Mouse (Mus musculus): ENCODE results near the gene Best2. TPM values are rescaled to one million over a fixed set of nuclear protein-coding genes. Genes with fewer than 3 reads are reported as not detected.

Gene Best2
- polyA plus RNA-seq, 1 experiment: 0.07 TPM

- H3K27ac ChIP-seq (ENCODE audit: insufficient read depth, low read length): no peak overlapping the region
- TF ChIP-seq CTCF (IDR thresholded peaks at IDR 0.05; ENCODE audit: borderline replicate concordance, insufficient read depth, low read depth, low read length) (peak; percentile 74; the same call in 1 of the 2 replicates), POLR2A (IDR thresholded peaks at IDR 0.05; ENCODE audit: borderline replicate concordance, insufficient read depth, low read length) (no peak)
- 43% methylated on average over 7 of the region's 7 CpGs for WGBS
- H3K4me3 ChIP-seq (replicated peaks; ENCODE audit: insufficient read depth, low read depth, low read length): no peak overlapping the region
- H3K27me3 ChIP-seq (ENCODE audit: control insufficient read depth, insufficient read depth, low read length): no peaks in the 10 kb centered on the region
- no peaks in the 10 kb centered on the region; the same call in 1 of the 2 replicates for H3K4me1 ChIP-seq (ENCODE audit: control insufficient read depth, insufficient read depth, low read length)
- peak in 1 of 2 experiments; percentile 60 for DNase-seq
These were observed 38.9 kb downstream of the Best2 start for GRCm38 (mm10) chr8:84975434-84975833.

- TF ChIP-seq CTCF (IDR thresholded peaks at IDR 0.05; ENCODE audit: borderline replicate concordance, insufficient read depth, low read depth, low read length): no peak
- TF ChIP-seq POLR2A (IDR thresholded peaks at IDR 0.05; ENCODE audit: borderline replicate concordance, insufficient read depth, low read length): no peak
- Histone ChIP-seq H3K4me3 (replicated peaks; ENCODE audit: insufficient read depth, low read depth, low read length) (no peak overlapping the region), H3K27me3 (ENCODE audit: control insufficient read depth, insufficient read depth, low read length) (no peaks in the 10 kb centered on the region), H3K27ac (ENCODE audit: insufficient read depth, low read length) (no peak overlapping the region), H3K4me1 (ENCODE audit: control insufficient read depth, insufficient read depth, low read length) (no peaks in the 10 kb centered on the region; the same call in 1 of the 2 replicates)
- 78% methylated on average over 8 of the region's 8 CpGs for WGBS
- DNase-seq: no peak
These were observed 39.7 kb downstream of the Best2 start for GRCm38 (mm10) chr8:84974543-84975142.

- peak; percentile 93 for TF ChIP-seq CTCF (IDR thresholded peaks at IDR 0.05; ENCODE audit: borderline replicate concordance, insufficient read depth, low read depth, low read length)
- no peak for TF ChIP-seq POLR2A (IDR thresholded peaks at IDR 0.05; ENCODE audit: borderline replicate concordance, insufficient read depth, low read length)
- no peak overlapping the region for H3K27ac ChIP-seq (ENCODE audit: insufficient read depth, low read length)
- 29% methylated on average over 4 of the region's 4 CpGs for WGBS
- H3K4me1 ChIP-seq (ENCODE audit: control insufficient read depth, insufficient read depth, low read length): peaks cover 2% of the 10 kb centered on the region; the same call in 1 of the 2 replicates
- H3K27me3 ChIP-seq (ENCODE audit: control insufficient read depth, insufficient read depth, low read length): no peaks in the 10 kb centered on the region
- no peak overlapping the region for H3K4me3 ChIP-seq (replicated peaks; ENCODE audit: insufficient read depth, low read depth, low read length)
- DNase-seq: peak; percentile 60 to 70
These were observed 40.4 kb downstream of the Best2 start for GRCm38 (mm10) chr8:84973803-84974542.

- no peak for TF ChIP-seq POLR2A (IDR thresholded peaks at IDR 0.05; ENCODE audit: borderline replicate concordance, insufficient read depth, low read length)
- TF ChIP-seq CTCF (IDR thresholded peaks at IDR 0.05; ENCODE audit: borderline replicate concordance, insufficient read depth, low read depth, low read length): no peak
- Histone ChIP-seq H3K4me3 (replicated peaks; ENCODE audit: insufficient read depth, low read depth, low read length) (no peak overlapping the region), H3K27me3 (ENCODE audit: control insufficient read depth, insufficient read depth, low read length) (no peaks in the 10 kb centered on the region), H3K4me1 (ENCODE audit: control insufficient read depth, insufficient read depth, low read length) (peaks cover 2% of the 10 kb centered on the region; the same call in 1 of the 2 replicates), H3K27ac (ENCODE audit: insufficient read depth, low read length) (no peak overlapping the region)
- WGBS: 88% methylated on average over 1 of the region's 1 CpGs
- no peak for DNase-seq
These were observed 41.3 kb downstream of the Best2 start for GRCm38 (mm10) chr8:84973079-84973478.

GRCm38 (mm10) chr8:84970913-84971312 lies 43.4 kb downstream of the Best2 start:
- no peaks in the 10 kb centered on the region for H3K27me3 ChIP-seq (ENCODE audit: control insufficient read depth, insufficient read depth, low read length)
- no peak for DNase-seq
- WGBS: 50% methylated on average over 5 of the region's 5 CpGs
- peak overlapping the region; percentile 12 for H3K4me3 ChIP-seq (replicated peaks; ENCODE audit: insufficient read depth, low read depth, low read length)
- TF ChIP-seq POLR2A (IDR thresholded peaks at IDR 0.05; ENCODE audit: borderline replicate concordance, insufficient read depth, low read length): no peak
- no peak for TF ChIP-seq CTCF (IDR thresholded peaks at IDR 0.05; ENCODE audit: borderline replicate concordance, insufficient read depth, low read depth, low read length)
- H3K27ac ChIP-seq (ENCODE audit: insufficient read depth, low read length): no peak overlapping the region
- H3K4me1 ChIP-seq (ENCODE audit: control insufficient read depth, insufficient read depth, low read length): peaks cover 2% of the 10 kb centered on the region; the same call in 1 of the 2 replicates

GRCm38 (mm10) chr8:84970135-84970790 lies 44.1 kb downstream of the Best2 start:
- no peak for DNase-seq
- peak overlapping the region; percentile 90 for H3K4me3 ChIP-seq (replicated peaks; ENCODE audit: insufficient read depth, low read depth, low read length)
- H3K27me3 ChIP-seq (ENCODE audit: control insufficient read depth, insufficient read depth, low read length): no peaks in the 10 kb centered on the region
- peaks cover 2% of the 10 kb centered on the region; the same call in 1 of the 2 replicates for H3K4me1 ChIP-seq (ENCODE audit: control insufficient read depth, insufficient read depth, low read length)
- peak overlapping the region; percentile 60 for H3K27ac ChIP-seq (ENCODE audit: insufficient read depth, low read length)
- TF ChIP-seq CTCF (IDR thresholded peaks at IDR 0.05; ENCODE audit: borderline replicate concordance, insufficient read depth, low read depth, low read length) (no peak), POLR2A (IDR thresholded peaks at IDR 0.05; ENCODE audit: borderline replicate concordance, insufficient read depth, low read length) (no peak)
- 2% methylated on average over 21 of the region's 21 CpGs for WGBS

GRCm38 (mm10) chr8:84969241-84970134 lies 44.8 kb downstream of the Best2 start, which contains the start of the genes Gm49661, Prdx2 and Rnaseh2a:
TSS of gene Gm49661 (minus strand) at chr8:84969433.
TSS of gene Prdx2 (plus strand) at chr8:84969587.
TSS of gene Rnaseh2a (minus strand) at chr8:84969767.
- H3K4me1 ChIP-seq (ENCODE audit: control insufficient read depth, insufficient read depth, low read length): peaks cover 5% of the 10 kb centered on the region; the same call in 1 of the 2 replicates
- peak; percentile 81 to 84 for DNase-seq
- H3K27ac ChIP-seq (ENCODE audit: insufficient read depth, low read length): peak within 1 kb of the TSS; percentile 60
- TF ChIP-seq CTCF (IDR thresholded peaks at IDR 0.05; ENCODE audit: borderline replicate concordance, insufficient read depth, low read depth, low read length) (no peak), POLR2A (IDR thresholded peaks at IDR 0.05; ENCODE audit: borderline replicate concordance, insufficient read depth, low read length) (peak; percentile 92; the same call in 1 of the 2 replicates)
- under 1% methylated on average over 56 of the region's 56 CpGs for WGBS
- H3K4me3 ChIP-seq (replicated peaks; ENCODE audit: insufficient read depth, low read depth, low read length): peak within 1 kb of the TSS; percentile 90
- H3K27me3 ChIP-seq (ENCODE audit: control insufficient read depth, insufficient read depth, low read length): no peaks in the 10 kb centered on the region

Measured in cerebellum, adult 2 months (tissue).